Mouse (Mus musculus) G1E-ER4 (cell line): ENCODE data around the gene Emcn. TPM values are rescaled to one million over a fixed set of nuclear protein-coding genes. Genes with fewer than 3 reads are reported as not detected.

Experiments
- GATA1 ChIP-seq: IDR thresholded peaks from one replicate; pipeline ENCODE4 v1.8.0; 2012; ENCODE audit warnings: low read length, inconsistent platforms
- polyA plus RNA-seq: library from polyadenylated mRNA; stranded (reverse); fragments of >175 nt; gene quantifications from 2 replicates; pipeline ENCODE4 v1.2.3, GENCODE M21; 2012

Gene Emcn
- polyA plus RNA-seq = not detected in 2 replicates

GRCm38 (mm10) chr3:137340938-137341337, at the start of gene Emcn:
TSS of gene Emcn (plus strand) at chr3:137341067.
- no peak for TF ChIP-seq GATA1

GRCm38 (mm10) chr3:137293174-137293591, 47.7 kb upstream of the Emcn start:
- no peak for TF ChIP-seq GATA1

DNA sequence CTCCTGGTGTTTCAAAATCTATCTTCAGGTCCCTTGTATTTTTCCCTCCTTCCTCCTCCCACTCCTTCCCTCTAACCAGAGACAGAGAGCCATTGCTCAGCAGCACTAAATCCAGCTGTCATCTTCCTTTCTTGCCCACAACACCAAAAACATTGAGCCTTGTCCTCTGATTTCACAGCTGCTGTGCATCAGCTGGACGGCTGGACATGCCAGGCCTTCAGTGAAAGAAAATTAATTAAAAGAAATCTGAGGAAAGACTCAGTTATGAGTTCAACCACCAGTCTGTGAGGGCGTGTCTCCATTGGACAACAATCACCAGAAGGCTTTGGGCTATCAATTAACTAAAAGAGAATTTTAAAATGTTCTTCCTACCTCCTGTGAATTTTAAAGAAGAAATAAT, 42.6 kb upstream of the Emcn start:
- no peak for TF ChIP-seq GATA1

DNA sequence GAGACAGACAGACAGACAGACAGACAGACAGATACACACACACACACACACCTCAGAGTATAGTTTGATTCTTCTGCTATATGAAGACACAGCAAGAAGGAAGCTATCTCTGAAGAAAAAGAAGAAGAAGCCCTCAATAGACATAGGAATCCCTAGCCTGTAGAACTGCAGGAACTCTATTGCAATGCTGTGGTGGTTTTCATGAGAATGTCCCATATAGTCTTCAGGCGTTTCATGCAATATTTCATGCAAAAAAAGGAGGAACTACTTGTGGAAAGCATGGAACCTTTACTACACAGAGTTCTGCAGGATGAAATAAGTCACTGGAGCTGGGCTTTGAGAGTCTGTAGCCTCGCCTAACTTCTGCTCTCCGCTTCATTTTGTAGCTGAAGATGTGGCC, 40.7 kb upstream of the Emcn start:
- no peak for TF ChIP-seq GATA1

- no peak for TF ChIP-seq GATA1
These were observed 39.7 kb upstream of the Emcn start for GRCm38 (mm10) chr3:137301195-137301594.

DNA sequence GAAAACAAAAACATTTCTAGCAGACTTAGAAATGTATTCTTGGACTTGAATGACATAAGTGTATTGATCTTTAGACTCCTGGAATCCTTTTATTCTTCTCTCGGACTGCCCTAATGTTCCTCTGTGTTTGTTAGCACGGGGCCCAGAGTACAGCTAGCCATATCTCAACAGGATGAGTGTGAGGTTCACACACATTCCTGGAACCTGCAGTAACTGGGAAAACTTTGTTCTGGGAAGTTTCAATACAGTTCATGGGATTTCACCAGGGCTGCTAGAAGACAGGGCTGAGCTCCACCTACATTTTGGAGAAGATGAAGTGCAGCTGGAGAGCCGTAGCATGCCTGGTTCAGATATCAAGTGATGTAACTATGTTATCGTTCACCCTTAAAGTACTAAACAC, 38.1 kb upstream of the Emcn start:
- no peak for TF ChIP-seq GATA1

DNA sequence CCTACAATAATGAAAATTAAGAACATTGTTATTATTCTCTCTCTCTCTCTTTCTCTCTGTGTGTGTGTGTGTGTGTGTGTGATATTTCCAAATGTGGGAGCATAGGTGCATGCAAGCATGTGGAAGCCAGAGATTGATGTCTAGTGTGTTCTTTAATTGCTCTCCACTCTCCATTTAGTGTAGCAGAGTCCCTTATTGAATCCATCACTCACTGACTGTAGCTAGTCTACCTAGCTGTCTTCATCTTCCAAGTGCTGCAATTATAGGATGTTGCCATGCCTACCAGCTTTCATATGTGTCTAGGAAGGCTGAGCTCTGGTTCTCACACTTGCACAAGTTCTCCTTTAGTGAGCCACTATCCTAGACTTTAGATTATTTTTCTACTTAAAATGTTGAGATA, 30.9 kb upstream of the Emcn start:
- TF ChIP-seq GATA1 = no peak

- TF ChIP-seq GATA1 = no peak
These were observed 28.3 kb upstream of the Emcn start for GRCm38 (mm10) chr3:137312540-137312939.

GRCm38 (mm10) chr3:137313775-137314362, 27.0 kb upstream of the Emcn start:
- no peak for TF ChIP-seq GATA1

DNA sequence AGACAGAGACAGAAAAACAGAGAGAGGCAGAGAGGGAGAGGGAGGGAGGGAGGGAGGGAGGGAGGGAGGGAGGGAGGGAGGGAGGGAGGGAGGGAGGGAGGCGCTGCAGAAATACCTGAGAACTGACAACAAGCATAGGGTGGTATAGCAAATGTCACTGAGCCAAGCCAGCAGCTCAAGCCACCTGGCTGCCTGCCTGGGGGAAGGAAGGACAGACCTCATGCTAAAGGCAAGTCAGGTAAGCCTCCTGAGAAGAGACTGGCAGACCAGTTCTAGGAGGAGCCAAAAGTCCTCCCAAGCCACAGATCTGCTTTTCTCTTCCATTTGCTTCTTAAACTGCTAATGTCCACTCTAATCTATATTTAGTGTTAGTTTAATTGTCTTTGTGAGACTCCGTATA, 22.5 kb upstream of the Emcn start:
- no peak for TF ChIP-seq GATA1

DNA sequence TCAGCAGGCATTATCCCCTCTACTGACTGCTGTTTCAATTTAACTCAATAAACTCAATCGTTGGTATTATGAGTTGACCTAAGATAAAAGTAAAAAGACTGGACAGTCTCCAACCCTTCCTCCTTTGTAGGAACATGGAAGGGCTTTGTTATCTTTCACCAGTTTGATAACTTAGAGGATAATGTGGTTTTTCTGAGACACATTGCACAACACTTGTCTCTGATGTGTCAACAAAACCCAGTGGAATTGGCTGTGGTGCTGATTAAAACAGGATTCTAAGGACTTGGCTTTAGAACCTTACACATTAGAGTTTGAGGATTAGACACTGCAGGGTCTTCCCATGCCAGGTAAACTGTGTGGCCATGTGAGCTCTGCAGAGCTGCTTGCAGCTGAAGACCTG, 20.9 kb upstream of the Emcn start:
- TF ChIP-seq GATA1 = no peak

GRCm38 (mm10) chr3:137322304-137322703, 18.6 kb upstream of the Emcn start:
- TF ChIP-seq GATA1 = no peak

GRCm38 (mm10) chr3:137329898-137330297, 11.0 kb upstream of the Emcn start:
- no peak for TF ChIP-seq GATA1

DNA sequence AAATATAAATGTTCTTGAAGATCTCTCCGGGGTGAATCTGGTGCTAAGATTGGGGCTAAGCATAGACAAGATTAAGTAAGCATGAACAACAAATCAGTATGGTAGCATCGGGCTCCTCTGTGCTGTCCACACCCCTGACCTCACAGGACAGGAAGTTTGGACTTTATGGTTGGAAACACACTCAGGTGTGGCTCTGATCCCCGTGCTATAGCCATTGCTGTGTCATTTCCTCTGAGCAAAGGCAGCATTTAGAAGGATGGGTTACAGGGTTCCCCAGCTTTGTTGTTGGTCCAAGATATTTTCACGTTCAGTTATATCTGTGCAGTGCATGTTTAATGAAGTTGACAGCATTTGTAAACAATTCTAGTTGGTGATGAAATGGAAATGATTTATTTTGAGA, 9.9 kb upstream of the Emcn start:
- no peak for TF ChIP-seq GATA1

DNA sequence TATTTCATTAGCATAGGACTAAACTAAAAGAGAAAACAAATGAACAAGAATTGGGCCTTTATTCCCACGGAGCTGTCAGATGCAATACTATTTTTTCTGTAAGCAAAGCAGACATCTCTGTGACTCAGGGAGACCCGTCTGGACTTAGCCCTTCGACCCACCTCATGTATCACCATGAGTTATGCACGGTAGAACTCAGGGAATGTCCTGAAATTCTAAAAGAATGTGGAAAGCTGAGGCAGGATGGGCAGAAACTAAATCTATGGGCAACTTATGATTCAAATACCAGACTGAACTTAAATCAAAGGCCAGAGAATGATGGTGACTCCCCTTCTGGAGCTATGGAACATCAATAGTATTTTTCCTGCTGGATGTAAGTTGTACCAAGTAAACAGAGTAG, 8.3 kb upstream of the Emcn start:
- no peak for TF ChIP-seq GATA1

GRCm38 (mm10) chr3:137335957-137336356, 4.9 kb upstream of the Emcn start:
- no peak for TF ChIP-seq GATA1

- no peak for TF ChIP-seq GATA1
These were observed 2.6 kb downstream of the Emcn start for GRCm38 (mm10) chr3:137343446-137343845.

DNA sequence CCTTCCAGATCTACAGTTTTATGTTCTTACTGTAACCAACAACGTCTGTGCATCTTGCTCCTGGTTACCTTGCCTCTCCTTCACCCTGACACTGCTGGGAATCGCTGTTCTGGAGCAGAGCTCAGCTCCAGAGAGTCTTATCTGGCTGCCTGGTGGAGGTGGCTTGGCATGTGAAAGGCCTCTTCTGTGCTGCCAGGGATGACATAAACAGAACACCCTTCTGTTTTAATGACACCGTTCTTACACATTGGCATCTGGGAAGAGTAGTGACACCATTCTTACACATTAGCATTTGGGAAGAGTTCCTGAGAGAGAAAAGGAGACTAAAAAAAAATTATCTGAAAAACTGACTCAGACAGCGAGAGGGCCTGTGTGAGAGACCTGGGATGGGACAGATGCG, 11.0 kb downstream of the Emcn start:
- no peak for TF ChIP-seq GATA1

DNA sequence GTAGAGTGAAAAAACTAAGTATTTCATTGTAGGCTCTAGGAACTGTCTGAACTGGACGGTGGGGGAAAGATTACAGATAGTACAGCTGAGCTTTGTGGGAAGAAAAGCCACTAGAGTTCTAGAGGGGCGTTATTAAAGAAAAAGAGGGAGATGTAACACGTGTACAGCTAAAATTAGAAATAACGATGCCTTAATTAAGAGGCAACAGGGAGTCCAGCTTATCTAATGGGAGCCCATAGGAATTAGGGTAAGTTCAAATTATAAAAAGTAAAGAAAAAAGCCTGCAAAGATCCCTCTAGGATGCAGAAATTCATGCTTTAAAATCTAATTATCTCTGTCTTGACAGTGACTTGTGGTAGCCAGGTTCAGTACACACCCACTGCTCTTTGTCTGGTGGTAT, 15.8 kb downstream of the Emcn start:
- TF ChIP-seq GATA1 = no peak
